Mouse (Mus musculus) heart, embryonic 10.5 days (tissue): ENCODE data around the gene Gabbr1. TPM values are rescaled to one million over a fixed set of nuclear protein-coding genes. Genes with fewer than 3 reads are reported as not detected.

Experiments
- DNase-seq: peaks from one replicate; pipeline ENCODE4 v3.0.0-alpha.2; 2017; ENCODE audit warnings: low spot score
- H3K27ac ChIP-seq: fragments of 300-500 bp; sonication (generic); 2 replicates; pipeline ENCODE4 v1.5.1; 2016; ENCODE audit warnings: mild to moderate bottlenecking
- H3K27me3 ChIP-seq: fragments of 300-500 bp; sonication (generic); 2 replicates; pipeline ENCODE4 v1.6.1; 2016; ENCODE audit warnings: mild to moderate bottlenecking; ENCODE audit not compliant: poor library complexity, insufficient read depth, severe bottlenecking
- H3K36me3 ChIP-seq: fragments of 300-500 bp; sonication (generic); 2 replicates; pipeline ENCODE4 v1.6.1; 2016; ENCODE audit warnings: mild to moderate bottlenecking, moderate library complexity
- H3K4me1 ChIP-seq: fragments of 300-500 bp; sonication (generic); 2 replicates; pipeline ENCODE4 v1.6.1; 2016; ENCODE audit warnings: mild to moderate bottlenecking
- H3K4me3 ChIP-seq: fragments of 300-500 bp; sonication (generic); 2 replicates; pipeline ENCODE4 v1.5.1; 2016; ENCODE audit warnings: mild to moderate bottlenecking, moderate library complexity
- H3K9me3 ChIP-seq: fragments of 300-500 bp; sonication (generic); 2 replicates; pipeline ENCODE4 v1.6.1; 2016; ENCODE audit warnings: mild to moderate bottlenecking, moderate library complexity
- WGBS: fragments of 180-500 bp; shearing (Covaris S2); methylation state at CpG from one replicate; pipeline ENCODE4 v1.1.7; 2016; 5-methylcytosine and 5-hydroxymethylcytosine counted together
- polyA plus RNA-seq: library from polyadenylated mRNA; unstranded; fragments of >200 nt; fragmentation: Nextera tagmentation; extraction: Ambion mirVana; gene quantifications from 2 replicates; pipeline ENCODE4 v1.2.1, GENCODE M21; 2016

Gene Gabbr1
- polyA plus RNA-seq, 1 experiment from 2014 or later, result 9.6 TPM

DNA sequence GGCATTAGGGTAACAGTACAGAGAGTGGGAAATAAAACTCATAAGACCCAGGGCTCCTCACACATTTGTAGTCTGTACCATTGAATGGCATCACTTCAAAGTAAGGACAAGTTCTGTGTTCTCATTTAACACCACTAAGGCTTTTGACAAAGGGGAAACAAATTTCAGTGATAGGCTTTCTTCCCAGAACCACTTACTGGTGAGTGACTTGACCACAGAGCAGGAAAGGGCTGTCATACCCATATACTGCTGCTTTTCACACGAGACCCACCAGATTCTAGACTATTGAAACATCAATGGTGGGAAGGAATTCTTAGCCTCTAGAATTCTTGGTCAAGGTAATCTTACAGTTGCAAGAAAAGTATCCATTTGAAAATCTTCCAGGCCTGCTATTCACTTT lies 46.4 kb downstream of the Gabbr1 start:
- Histone ChIP-seq H3K9me3 (no peaks in the 10 kb centered on the region), H3K36me3 (no peaks in the 10 kb centered on the region), H3K4me3 (no peak overlapping the region), H3K27me3 (no peaks in the 10 kb centered on the region), H3K27ac (no peak overlapping the region), H3K4me1 (no peaks in the 10 kb centered on the region)
- WGBS, result 72% methylated on average over 1 of the region's 1 CpGs
- DNase-seq, result no peak

DNA sequence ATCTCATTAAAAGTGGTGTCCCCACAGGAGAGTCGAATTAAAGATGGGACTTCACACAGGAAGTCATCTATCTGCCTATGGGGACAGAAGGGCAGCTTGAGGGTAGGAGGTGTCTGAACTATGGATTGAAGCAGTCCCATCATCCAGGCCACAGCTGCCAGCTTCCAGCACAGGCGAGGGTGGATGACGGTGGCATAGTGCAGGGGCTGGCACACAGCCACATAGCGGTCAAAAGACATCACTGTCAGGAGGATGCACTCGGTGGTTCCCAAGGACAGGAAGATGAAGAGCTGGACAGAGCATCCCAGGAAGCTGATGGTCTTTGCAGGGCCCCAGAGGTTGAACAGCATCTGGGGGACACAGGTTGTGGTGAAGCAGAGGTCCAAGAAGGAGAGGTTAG lies 47.5 kb downstream of the Gabbr1 start:
- DNase-seq, result no peak
- H3K4me3 ChIP-seq, result no peak overlapping the region
- H3K4me1 ChIP-seq, result no peaks in the 10 kb centered on the region
- 79% methylated on average over 5 of the region's 5 CpGs for WGBS
- H3K27ac ChIP-seq, result no peak overlapping the region
- no peaks in the 10 kb centered on the region for H3K9me3 ChIP-seq
- H3K36me3 ChIP-seq, result no peaks in the 10 kb centered on the region
- no peaks in the 10 kb centered on the region for H3K27me3 ChIP-seq

DNA sequence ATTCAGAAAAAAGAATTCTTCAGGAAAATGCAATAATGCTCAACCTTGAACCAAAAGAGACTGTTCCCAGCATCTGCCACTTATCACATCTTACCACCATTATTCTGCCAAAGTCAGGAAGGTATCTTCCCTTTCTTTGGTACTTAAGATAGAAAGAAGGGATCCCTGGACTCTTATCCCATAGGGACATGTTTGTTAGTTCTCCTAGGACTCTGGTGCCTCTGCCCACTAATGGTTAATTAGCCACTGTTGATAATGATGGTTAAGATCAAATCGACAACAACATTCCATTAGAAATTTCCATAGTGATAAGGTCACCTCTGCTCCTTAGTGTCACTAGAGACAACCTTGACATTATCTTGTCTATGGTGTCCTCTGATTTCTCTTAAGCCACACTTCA lies 52.4 kb downstream of the Gabbr1 start, which contains the start of gene Olfr91:
TSS of gene Olfr91 (minus strand) at position 101 of the 400 bp plus-strand sequence.
- Histone ChIP-seq H3K4me3 (no peak within 1 kb of the TSS), H3K4me1 (no peaks in the 10 kb centered on the region), H3K27me3 (no peaks in the 10 kb centered on the region), H3K36me3 (no peaks in the 10 kb centered on the region), H3K9me3 (no peaks in the 10 kb centered on the region), H3K27ac (no peak within 1 kb of the TSS)
- 77% methylated on average over 1 of the region's 1 CpGs for WGBS
- no peak for DNase-seq

DNA sequence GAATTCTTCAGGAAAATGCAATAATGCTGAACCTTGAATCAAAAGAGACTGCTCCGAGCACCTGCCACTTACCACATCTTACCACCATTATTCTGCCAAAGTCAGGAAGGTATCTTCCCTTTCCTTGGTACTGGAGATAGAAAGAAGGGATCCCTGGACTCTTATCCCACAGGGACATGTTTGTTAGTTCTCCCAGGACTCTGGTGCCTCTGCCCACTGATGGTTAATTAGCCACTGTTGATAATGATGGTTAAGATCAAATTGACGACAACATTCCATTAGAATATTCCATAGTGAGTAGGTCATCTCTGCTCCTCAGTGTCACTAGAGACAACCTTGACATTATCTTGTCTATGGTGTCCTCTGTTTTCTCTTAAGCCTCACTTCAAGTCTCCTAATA lies 74.2 kb downstream of the Gabbr1 start, which contains the start of gene Olfr92:
TSS of gene Olfr92 (minus strand) at position 101 of the 400 bp plus-strand sequence.
- Histone ChIP-seq H3K36me3 (no peaks in the 10 kb centered on the region), H3K9me3 (no peaks in the 10 kb centered on the region), H3K4me3 (no peak within 1 kb of the TSS), H3K4me1 (no peaks in the 10 kb centered on the region), H3K27me3 (no peaks in the 10 kb centered on the region), H3K27ac (no peak within 1 kb of the TSS)
- WGBS, result 74% methylated on average over 2 of the region's 2 CpGs
- DNase-seq, result no peak

Other genes with a start within 250 kb of the Gabbr1 start
- not detected in 2 replicates for gene H2-M10.6, start 233.8 kb upstream of the Gabbr1 start, polyA plus RNA-seq
- gene Trim26, start 208.8 kb upstream of the Gabbr1 start, polyA plus RNA-seq, result 27.1 and 30.4 TPM in 2 replicates
- 0.20 TPM in 1 of 2 replicates, not detected in the other for gene Trim15, start 178.8 kb upstream of the Gabbr1 start, polyA plus RNA-seq
- 18.6 and 21.5 TPM in 2 replicates for gene Trim10, start 176.4 kb upstream of the Gabbr1 start, polyA plus RNA-seq
- not detected in 2 replicates for gene Trim40, start 155.8 kb upstream of the Gabbr1 start, polyA plus RNA-seq
- not detected in 2 replicates for gene Trim31, start 147.8 kb upstream of the Gabbr1 start, polyA plus RNA-seq
- gene Rnf39, start 103.0 kb upstream of the Gabbr1 start, polyA plus RNA-seq, result not detected in 2 replicates
- gene Ppp1r11, start 94.2 kb upstream of the Gabbr1 start, polyA plus RNA-seq, result 98.8 and 121 TPM in 2 replicates
- 45.2 and 55.4 TPM in 2 replicates for gene Znrd1, start 87.4 kb upstream of the Gabbr1 start, polyA plus RNA-seq
- gene Znrd1as, start 87.4 kb upstream of the Gabbr1 start, polyA plus RNA-seq, result 7.7 and 10.3 TPM in 2 replicates
- 0.19 and 0.32 TPM in 2 replicates for gene 2410137M14Rik, start 64.7 kb upstream of the Gabbr1 start, polyA plus RNA-seq
- 0.27 and 0.39 TPM in 2 replicates for gene H2-M5, start 56.4 kb upstream of the Gabbr1 start, polyA plus RNA-seq
- gene Zfp57, start 44.8 kb upstream of the Gabbr1 start, polyA plus RNA-seq, result 65.9 and 84.5 TPM in 2 replicates
- gene Mog, start 22.6 kb upstream of the Gabbr1 start, polyA plus RNA-seq, result 0.10 and 0.14 TPM in 2 replicates
- gene Olfr90, start 42.5 kb downstream of the Gabbr1 start, polyA plus RNA-seq, result not detected in 2 replicates
- 0.15 TPM in 1 of 2 replicates, not detected in the other for gene Olfr91, start 52.3 kb downstream of the Gabbr1 start, polyA plus RNA-seq
- not detected in 2 replicates for gene Olfr92, start 74.1 kb downstream of the Gabbr1 start, polyA plus RNA-seq
- not detected in 2 replicates for gene Olfr93, start 115.5 kb downstream of the Gabbr1 start, polyA plus RNA-seq
- gene Ubd, start 147.9 kb downstream of the Gabbr1 start, polyA plus RNA-seq, result not detected in 2 replicates
- gene Olfr94, start 155.0 kb downstream of the Gabbr1 start, polyA plus RNA-seq, result not detected in 2 replicates
- not detected in 2 replicates for gene Olfr95, start 167.2 kb downstream of the Gabbr1 start, polyA plus RNA-seq
- not detected in 2 replicates for gene Olfr96, start 174.2 kb downstream of the Gabbr1 start, polyA plus RNA-seq
- gene Olfr97, start 191.4 kb downstream of the Gabbr1 start, polyA plus RNA-seq, result not detected in 2 replicates
- gene Olfr98, start 217.8 kb downstream of the Gabbr1 start, polyA plus RNA-seq, result not detected in 2 replicates
- gene H2-M3, start 224.3 kb downstream of the Gabbr1 start, polyA plus RNA-seq, result 1.00 and 1.7 TPM in 2 replicates
- 0.09 TPM in 1 of 2 replicates, not detected in the other for gene Olfr99, start 237.5 kb downstream of the Gabbr1 start, polyA plus RNA-seq